Mouse (Mus musculus): ENCODE measurements around the gene Serpinf2. TPM values are rescaled to one million over a fixed set of nuclear protein-coding genes. Genes with fewer than 3 reads are reported as not detected.

The Serpinf2 gene
- not detected in 2 replicates for polyA plus RNA-seq (2014; fragmentation: Nextera tagmentation; extraction: Ambion mirVana)

GRCm38 (mm10) chr11:75439363-75439762 is at the start of gene Serpinf2:
Serpinf2 (minus strand) TSS chr11:75439591.
- Histone ChIP-seq H3K4me1 (ENCODE audit: control insufficient read depth in 2 of 2, insufficient read depth in 2 of 2, low read length in 2 of 2) (peaks cover 0 to 3% of the 10 kb centered on the region in 2 experiments; a peak in 1 of 4 replicates), H3K27ac (replicated peaks in 1 of 2; ENCODE audit: control insufficient read depth in 1 of 2, insufficient read depth in 1 of 2, low read depth in 2 of 2, low read length in 2 of 2) (no peak within 1 kb of the TSS), H3K9ac (ENCODE audit: low read length) (no peak within 1 kb of the TSS), H3K27me3 (ENCODE audit: control insufficient read depth, insufficient read depth, low read length) (no peaks in the 10 kb centered on the region), H3K36me3 (ENCODE audit: control insufficient read depth, insufficient read depth, low read length) (peaks cover 34% of the 10 kb centered on the region), H3K4me2 (ENCODE audit: low read length) (no peak within 1 kb of the TSS), H3K4me3 (ENCODE audit: control insufficient read depth in 1 of 2, insufficient read depth in 1 of 2, low read depth in 1 of 2, low read length in 2 of 2) (no peak within 1 kb of the TSS), H3K9me3 (ENCODE audit: control insufficient read depth, low read length) (peaks cover 3% of the 10 kb centered on the region; the same call in 1 of the 2 replicates)
- ATAC-seq (ENCODE audit: insufficient number of reproducible peaks, insufficient read depth, low FRiP score, low read depth), result no peak
- WGBS, result 87% methylated on average over 6 of the region's 6 CpGs

- peak overlapping the region; percentile 97 for H3K4me2 ChIP-seq (ENCODE audit: low read length)
- WGBS, result 43% methylated on average over 6 of the region's 6 CpGs
- no peak overlapping the region for H3K27ac ChIP-seq (replicated peaks in 1 of 2; ENCODE audit: control insufficient read depth in 1 of 2, insufficient read depth in 1 of 2, low read depth in 2 of 2, low read length in 2 of 2)
- no peaks in the 10 kb centered on the region for H3K27me3 ChIP-seq (ENCODE audit: control insufficient read depth, insufficient read depth, low read length)
- peaks cover 44% of the 10 kb centered on the region for H3K36me3 ChIP-seq (ENCODE audit: control insufficient read depth, insufficient read depth, low read length)
- peaks cover 5 to 9% of the 10 kb centered on the region in 2 experiments for H3K4me1 ChIP-seq (ENCODE audit: control insufficient read depth in 2 of 2, insufficient read depth in 2 of 2, low read length in 2 of 2)
- ATAC-seq (ENCODE audit: insufficient number of reproducible peaks, insufficient read depth, low FRiP score, low read depth), result no peak
- H3K4me3 ChIP-seq (ENCODE audit: control insufficient read depth in 1 of 2, insufficient read depth in 1 of 2, low read depth in 1 of 2, low read length in 2 of 2), result peak overlapping the region; percentile 81 to 99
- peak overlapping the region; percentile 92 for H3K9ac ChIP-seq (ENCODE audit: low read length)
- no peaks in the 10 kb centered on the region for H3K9me3 ChIP-seq (ENCODE audit: control insufficient read depth, low read length)
Observed at GRCm38 (mm10) chr11:75487496-75487895, 48.1 kb upstream of the Serpinf2 start.

- Histone ChIP-seq H3K27ac (replicated peaks in 1 of 2; ENCODE audit: control insufficient read depth in 1 of 2, insufficient read depth in 1 of 2, low read depth in 2 of 2, low read length in 2 of 2) (peak within 1 kb of the TSS; percentile 18 to 61; a peak in 3 of 4 replicates), H3K36me3 (ENCODE audit: control insufficient read depth, insufficient read depth, low read length) (peaks cover 37% of the 10 kb centered on the region), H3K4me1 (ENCODE audit: control insufficient read depth in 2 of 2, insufficient read depth in 2 of 2, low read length in 2 of 2) (peaks cover 5 to 9% of the 10 kb centered on the region in 2 experiments), H3K9me3 (ENCODE audit: control insufficient read depth, low read length) (no peaks in the 10 kb centered on the region), H3K27me3 (ENCODE audit: control insufficient read depth, insufficient read depth, low read length) (no peaks in the 10 kb centered on the region), H3K4me3 (ENCODE audit: control insufficient read depth in 1 of 2, insufficient read depth in 1 of 2, low read depth in 1 of 2, low read length in 2 of 2) (peak within 1 kb of the TSS; percentile 81 to 99), H3K4me2 (ENCODE audit: low read length) (peak within 1 kb of the TSS; percentile 97), H3K9ac (ENCODE audit: low read length) (peak within 1 kb of the TSS; percentile 92)
- under 1% methylated on average over 52 of the region's 52 CpGs for WGBS
- peak; percentile 100 for ATAC-seq (ENCODE audit: insufficient number of reproducible peaks, insufficient read depth, low FRiP score, low read depth)
Observed at GRCm38 (mm10) chr11:75486601-75487285, 47.4 kb upstream of the Serpinf2 start, which contains the start of gene Prpf8. Prpf8 (plus strand) TSS chr11:75486816.

GRCm38 (mm10) chr11:75486192-75486591 is 46.8 kb upstream of the Serpinf2 start:
- Histone ChIP-seq H3K27ac (replicated peaks in 1 of 2; ENCODE audit: control insufficient read depth in 1 of 2, insufficient read depth in 1 of 2, low read depth in 2 of 2, low read length in 2 of 2) (no peak overlapping the region), H3K9me3 (ENCODE audit: control insufficient read depth, low read length) (no peaks in the 10 kb centered on the region), H3K36me3 (ENCODE audit: control insufficient read depth, insufficient read depth, low read length) (peaks cover 31% of the 10 kb centered on the region), H3K4me3 (ENCODE audit: control insufficient read depth in 1 of 2, insufficient read depth in 1 of 2, low read depth in 1 of 2, low read length in 2 of 2) (peak overlapping the region in 1 of 2 experiments; percentile 81; a peak in 2 of 4 replicates), H3K9ac (ENCODE audit: low read length) (no peak overlapping the region), H3K27me3 (ENCODE audit: control insufficient read depth, insufficient read depth, low read length) (no peaks in the 10 kb centered on the region), H3K4me2 (ENCODE audit: low read length) (peak overlapping the region; percentile 54), H3K4me1 (ENCODE audit: control insufficient read depth in 2 of 2, insufficient read depth in 2 of 2, low read length in 2 of 2) (peaks cover 5 to 9% of the 10 kb centered on the region in 2 experiments)
- ATAC-seq (ENCODE audit: insufficient number of reproducible peaks, insufficient read depth, low FRiP score, low read depth), result peak; percentile 13; the same call in 1 of the 2 replicates
- 26% methylated on average over 3 of the region's 3 CpGs for WGBS

- Histone ChIP-seq H3K36me3 (ENCODE audit: control insufficient read depth, insufficient read depth, low read length) (no peaks in the 10 kb centered on the region), H3K4me1 (ENCODE audit: control insufficient read depth in 2 of 2, insufficient read depth in 2 of 2, low read length in 2 of 2) (peaks cover 3 to 4% of the 10 kb centered on the region in 2 experiments; a peak in 3 of 4 replicates), H3K4me3 (ENCODE audit: control insufficient read depth in 1 of 2, insufficient read depth in 1 of 2, low read depth in 1 of 2, low read length in 2 of 2) (no peak overlapping the region), H3K27ac (replicated peaks in 1 of 2; ENCODE audit: control insufficient read depth in 1 of 2, insufficient read depth in 1 of 2, low read depth in 2 of 2, low read length in 2 of 2) (no peak overlapping the region), H3K9ac (ENCODE audit: low read length) (no peak overlapping the region), H3K4me2 (ENCODE audit: low read length) (no peak overlapping the region), H3K27me3 (ENCODE audit: control insufficient read depth, insufficient read depth, low read length) (no peaks in the 10 kb centered on the region), H3K9me3 (ENCODE audit: control insufficient read depth, low read length) (no peaks in the 10 kb centered on the region)
- no peak for ATAC-seq (ENCODE audit: insufficient number of reproducible peaks, insufficient read depth, low FRiP score, low read depth)
- 61% methylated on average over 7 of the region's 7 CpGs for WGBS
Observed at GRCm38 (mm10) chr11:75473376-75473775, 34.0 kb upstream of the Serpinf2 start.

GRCm38 (mm10) chr11:75472469-75473081 is 33.2 kb upstream of the Serpinf2 start:
- Histone ChIP-seq H3K4me3 (ENCODE audit: control insufficient read depth in 1 of 2, insufficient read depth in 1 of 2, low read depth in 1 of 2, low read length in 2 of 2) (no peak overlapping the region), H3K9me3 (ENCODE audit: control insufficient read depth, low read length) (no peaks in the 10 kb centered on the region), H3K4me1 (ENCODE audit: control insufficient read depth in 2 of 2, insufficient read depth in 2 of 2, low read length in 2 of 2) (peaks cover 10% of the 10 kb centered on the region in 2 experiments), H3K27me3 (ENCODE audit: control insufficient read depth, insufficient read depth, low read length) (no peaks in the 10 kb centered on the region), H3K36me3 (ENCODE audit: control insufficient read depth, insufficient read depth, low read length) (no peaks in the 10 kb centered on the region), H3K4me2 (ENCODE audit: low read length) (no peak overlapping the region), H3K27ac (replicated peaks in 1 of 2; ENCODE audit: control insufficient read depth in 1 of 2, insufficient read depth in 1 of 2, low read depth in 2 of 2, low read length in 2 of 2) (no peak overlapping the region), H3K9ac (ENCODE audit: low read length) (no peak overlapping the region)
- 64% methylated on average over 11 of the region's 11 CpGs for WGBS
- ATAC-seq (ENCODE audit: insufficient number of reproducible peaks, insufficient read depth, low FRiP score, low read depth), result no peak

- Histone ChIP-seq H3K4me3 (ENCODE audit: control insufficient read depth in 1 of 2, insufficient read depth in 1 of 2, low read depth in 1 of 2, low read length in 2 of 2) (no peak overlapping the region), H3K4me1 (ENCODE audit: control insufficient read depth in 2 of 2, insufficient read depth in 2 of 2, low read length in 2 of 2) (peaks cover 12 to 14% of the 10 kb centered on the region in 2 experiments), H3K9ac (ENCODE audit: low read length) (no peak overlapping the region), H3K27ac (replicated peaks in 1 of 2; ENCODE audit: control insufficient read depth in 1 of 2, insufficient read depth in 1 of 2, low read depth in 2 of 2, low read length in 2 of 2) (no peak overlapping the region), H3K4me2 (ENCODE audit: low read length) (no peak overlapping the region), H3K36me3 (ENCODE audit: control insufficient read depth, insufficient read depth, low read length) (peaks cover 9% of the 10 kb centered on the region), H3K27me3 (ENCODE audit: control insufficient read depth, insufficient read depth, low read length) (no peaks in the 10 kb centered on the region), H3K9me3 (ENCODE audit: control insufficient read depth, low read length) (no peaks in the 10 kb centered on the region)
- WGBS, result 74% methylated on average over 3 of the region's 3 CpGs
- ATAC-seq (ENCODE audit: insufficient number of reproducible peaks, insufficient read depth, low FRiP score, low read depth), result no peak
Observed at GRCm38 (mm10) chr11:75470675-75471074, 31.3 kb upstream of the Serpinf2 start.

Measured in heart, embryonic 14.5 days (tissue).